In genomic region chr11:100959464-100959810, GRCm38 (mm10) we compare ENCODE assay signal across 8 mouse cellular contexts. TPM values are rescaled to one million over a fixed set of nuclear protein-coding genes. Genes with fewer than 3 reads are reported as not detected.
DNase-seq lines count a peak whose midpoint lies in the region; ATAC-seq and TF ChIP-seq lines count a peak whose summit lies in the region.

No protein-coding gene starts in this region.

- peak; percentile 87 for TF ChIP-seq CTCF in layer of hippocampus, adult 2 months (conservative IDR thresholded peaks at IDR 0.05)
- peak; percentile 74 for TF ChIP-seq CTCF in forebrain, postnatal 0 days (IDR thresholded peaks at IDR 0.05; ENCODE audit: low read depth)

- peak; percentile 23; the same call in 1 of the 2 replicates for ATAC-seq in forebrain, postnatal 0 days
- ATAC-seq in hindbrain, embryonic 16.5 days, result no peak; the same call in 1 of the 2 replicates
- no peak for ATAC-seq in limb, embryonic 13.5 days (ENCODE audit: low FRiP score, low read depth)
- ATAC-seq in midbrain, embryonic 13.5 days, result peak; percentile 8; the same call in 1 of the 2 replicates
- no peak for ATAC-seq in stomach, embryonic 16.5 days (ENCODE audit: insufficient read depth, low FRiP score)

- no peak overlapping the region for H3K27ac ChIP-seq in layer of hippocampus, adult 2 months
- H3K27ac ChIP-seq in forebrain, postnatal 0 days (ENCODE audit: low read depth, low read length), result no peak overlapping the region
- H3K27ac ChIP-seq in hindbrain, embryonic 16.5 days (ENCODE audit: low read depth, low read length), result no peak overlapping the region
- H3K27ac ChIP-seq in limb, embryonic 13.5 days, result no peak overlapping the region
- H3K27ac ChIP-seq in midbrain, embryonic 13.5 days, result no peak overlapping the region
- peak overlapping the region; percentile 87 for H3K27ac ChIP-seq in stomach, embryonic 16.5 days (ENCODE audit: low read length)

- H3K4me2 ChIP-seq in forebrain, postnatal 0 days (ENCODE audit: low read depth), result peak overlapping the region; percentile 47
- peak overlapping the region; percentile 59 for H3K4me2 ChIP-seq in hindbrain, embryonic 16.5 days (ENCODE audit: low read length)
- peak overlapping the region; percentile 58 for H3K4me2 ChIP-seq in limb, embryonic 13.5 days (replicated peaks)
- peak overlapping the region; percentile 45 for H3K4me2 ChIP-seq in midbrain, embryonic 13.5 days (replicated peaks)
- H3K4me2 ChIP-seq in stomach, embryonic 16.5 days (ENCODE audit: low read depth, low read length), result peak overlapping the region; percentile 45; the same call in 1 of the 2 replicates

- H3K36me3 ChIP-seq in forebrain, postnatal 0 days (ENCODE audit: insufficient read depth), result no peaks in the 10 kb centered on the region
- no peaks in the 10 kb centered on the region for H3K36me3 ChIP-seq in hindbrain, embryonic 16.5 days (ENCODE audit: control insufficient read depth, insufficient read depth, low read length)
- H3K36me3 ChIP-seq in limb, embryonic 13.5 days, result peaks cover 19% of the 10 kb centered on the region
- H3K36me3 ChIP-seq in midbrain, embryonic 13.5 days, result no peaks in the 10 kb centered on the region
- peaks cover 16% of the 10 kb centered on the region; the same call in 1 of the 2 replicates for H3K36me3 ChIP-seq in stomach, embryonic 16.5 days (ENCODE audit: control insufficient read depth, insufficient read depth, low read length)

- no peak overlapping the region for H3K9ac ChIP-seq in forebrain, postnatal 0 days
- no peak overlapping the region for H3K9ac ChIP-seq in hindbrain, embryonic 16.5 days (ENCODE audit: low read depth, low read length)
- H3K9ac ChIP-seq in limb, embryonic 13.5 days, result peak overlapping the region; percentile 48; the same call in 1 of the 2 replicates
- no peak overlapping the region for H3K9ac ChIP-seq in midbrain, embryonic 13.5 days (replicated peaks)
- H3K9ac ChIP-seq in stomach, embryonic 16.5 days (ENCODE audit: low read length), result peak overlapping the region; percentile 50

- H3K9me3 ChIP-seq in forebrain, postnatal 0 days (ENCODE audit: low read length), result no peaks in the 10 kb centered on the region
- no peaks in the 10 kb centered on the region for H3K9me3 ChIP-seq in hindbrain, embryonic 16.5 days (ENCODE audit: control insufficient read depth, low read length)
- no peaks in the 10 kb centered on the region for H3K9me3 ChIP-seq in limb, embryonic 13.5 days
- no peaks in the 10 kb centered on the region for H3K9me3 ChIP-seq in midbrain, embryonic 13.5 days
- H3K9me3 ChIP-seq in stomach, embryonic 16.5 days (replicated peaks; ENCODE audit: control insufficient read depth, low read length), result no peaks in the 10 kb centered on the region

- WGBS in forebrain, postnatal 0 days, result 5% methylated on average over 14 of the region's 14 CpGs
- 2% methylated on average over 14 of the region's 14 CpGs for WGBS in hindbrain, embryonic 16.5 days
- 2% methylated on average over 14 of the region's 14 CpGs for WGBS in limb, embryonic 13.5 days
- 4% methylated on average over 14 of the region's 14 CpGs for WGBS in midbrain, embryonic 13.5 days
- WGBS in stomach, embryonic 16.5 days, result 7% methylated on average over 14 of the region's 14 CpGs

- peak in 1 of 2 experiments; percentile 62 for DNase-seq in layer of hippocampus, adult 2 months (ENCODE audit: low spot score in 2 of 2)
- DNase-seq in layer of hippocampus, adult 8-10 months (ENCODE audit: low spot score in 2 of 2), result no peak
- DNase-seq in c-Kit-negative CD71-positive TER-119-positive erythroid progenitor cells, embryonic 14.5 days (ENCODE audit: low read depth, low spot score), result peak; percentile 45
- DNase-seq in forebrain, postnatal 0 days, result peak; percentile 83

- 0 out of 2 replicates have a peak, but pooled peaks cover 3% of the 10 kb centered on the region for H3K4me1 ChIP-seq in forebrain, postnatal 0 days (ENCODE audit: insufficient read depth)
- H3K4me1 ChIP-seq in hindbrain, embryonic 16.5 days (ENCODE audit: control insufficient read depth, insufficient read depth, low read depth, low read length), result peaks cover 10% of the 10 kb centered on the region
- peaks cover 43% of the 10 kb centered on the region for H3K4me1 ChIP-seq in limb, embryonic 13.5 days
- peaks cover 11% of the 10 kb centered on the region for H3K4me1 ChIP-seq in midbrain, embryonic 13.5 days (replicated peaks)
- H3K4me1 ChIP-seq in stomach, embryonic 16.5 days (ENCODE audit: control insufficient read depth, insufficient read depth, low read length), result peaks cover 54% of the 10 kb centered on the region

- peaks cover 19% of the 10 kb centered on the region for H3K27me3 ChIP-seq in forebrain, postnatal 0 days (ENCODE audit: insufficient read depth, low read length)
- H3K27me3 ChIP-seq in hindbrain, embryonic 16.5 days (replicated peaks; ENCODE audit: control insufficient read depth, insufficient read depth, low read length), result peaks cover 13% of the 10 kb centered on the region
- peaks cover 45% of the 10 kb centered on the region for H3K27me3 ChIP-seq in limb, embryonic 13.5 days
- H3K27me3 ChIP-seq in midbrain, embryonic 13.5 days, result peaks cover 31% of the 10 kb centered on the region
- H3K27me3 ChIP-seq in stomach, embryonic 16.5 days (ENCODE audit: control insufficient read depth, insufficient read depth, low read length), result peaks cover 6% of the 10 kb centered on the region; the same call in 1 of the 2 replicates

- no peak overlapping the region; the same call in 1 of the 2 replicates for H3K4me3 ChIP-seq in layer of hippocampus, adult 2 months
- H3K4me3 ChIP-seq in forebrain, postnatal 0 days (ENCODE audit: low read depth, low read length), result peak overlapping the region; percentile 32
- H3K4me3 ChIP-seq in hindbrain, embryonic 16.5 days (ENCODE audit: low read length), result peak overlapping the region; percentile 37
- H3K4me3 ChIP-seq in limb, embryonic 13.5 days, result peak overlapping the region; percentile 35
- peak overlapping the region; percentile 27 for H3K4me3 ChIP-seq in midbrain, embryonic 13.5 days (replicated peaks)
- peak overlapping the region; percentile 25 for H3K4me3 ChIP-seq in stomach, embryonic 16.5 days (replicated peaks; ENCODE audit: low read length)

RNA-seq across cellular contexts. Expression of gene Cavin1, which starts 11.2 kb away (rescaled TPM):
- total RNA-seq in layer of hippocampus, adult 2 months (2021), result 10 to 100 TPM; 14.3 to 16.3 TPM
- total RNA-seq in layer of hippocampus, adult 8-10 months (2022), result 10 to 100 TPM; 15.4 to 22.1 (median 18.9) TPM
- total RNA-seq in forebrain, postnatal 0 days (2014; rRNA removed), result 14.8 and 22.7 TPM in 2 replicates
- polyA plus RNA-seq in forebrain, postnatal 0 days (2015; fragmentation: Nextera tagmentation; extraction: Ambion mirVana), result 36.7 and 38.3 TPM in 2 replicates
- 47.0 and 61.8 TPM in 2 replicates for polyA plus RNA-seq in hindbrain, embryonic 16.5 days (2015; fragmentation: Nextera tagmentation; extraction: Ambion mirVana)
- 136 and 142 TPM in 2 replicates for polyA plus RNA-seq in limb, embryonic 13.5 days (2015; fragmentation: Nextera tagmentation; extraction: Ambion mirVana)
- 28.3 and 30.4 TPM in 2 replicates for polyA plus RNA-seq in midbrain, embryonic 13.5 days (2015; fragmentation: Nextera tagmentation; extraction: Ambion mirVana)
- polyA plus RNA-seq in stomach, embryonic 16.5 days (2015; fragmentation: Nextera tagmentation; extraction: Ambion mirVana), result 381 and 403 TPM in 2 replicates

RNA-seq across cellular contexts. Expression of gene Stat3, which starts 20.1 kb away (rescaled TPM):
- total RNA-seq in layer of hippocampus, adult 2 months (2021), result 10 to 100 TPM; 39.5 to 42.3 TPM
- 10 to 100 TPM; 42.9 to 75.3 (median 52.9) TPM for total RNA-seq in layer of hippocampus, adult 8-10 months (2022)
- total RNA-seq in forebrain, postnatal 0 days (2014; rRNA removed), result 29.4 and 42.5 TPM in 2 replicates
- 20.5 and 31.2 TPM in 2 replicates for polyA plus RNA-seq in forebrain, postnatal 0 days (2015; fragmentation: Nextera tagmentation; extraction: Ambion mirVana)
- 49.2 and 49.5 TPM in 2 replicates for polyA plus RNA-seq in hindbrain, embryonic 16.5 days (2015; fragmentation: Nextera tagmentation; extraction: Ambion mirVana)
- 42.4 and 50.3 TPM in 2 replicates for polyA plus RNA-seq in limb, embryonic 13.5 days (2015; fragmentation: Nextera tagmentation; extraction: Ambion mirVana)
- polyA plus RNA-seq in midbrain, embryonic 13.5 days (2015; fragmentation: Nextera tagmentation; extraction: Ambion mirVana), result 28.7 and 34.3 TPM in 2 replicates
- 47.2 and 56.1 TPM in 2 replicates for polyA plus RNA-seq in stomach, embryonic 16.5 days (2015; fragmentation: Nextera tagmentation; extraction: Ambion mirVana)

RNA-seq across cellular contexts. Expression of gene Atp6v0a1, which starts 49.8 kb away (rescaled TPM):
- 100 to 1,000 TPM; 457 to 476 TPM for total RNA-seq in layer of hippocampus, adult 2 months (2021)
- total RNA-seq in layer of hippocampus, adult 8-10 months (2022), result 100 to 1,000 TPM; 402 to 498 (median 457) TPM
- 132 and 179 TPM in 2 replicates for total RNA-seq in forebrain, postnatal 0 days (2014; rRNA removed)
- 121 and 162 TPM in 2 replicates for polyA plus RNA-seq in forebrain, postnatal 0 days (2015; fragmentation: Nextera tagmentation; extraction: Ambion mirVana)
- polyA plus RNA-seq in hindbrain, embryonic 16.5 days (2015; fragmentation: Nextera tagmentation; extraction: Ambion mirVana), result 175 and 179 TPM in 2 replicates
- 34.0 and 34.4 TPM in 2 replicates for polyA plus RNA-seq in limb, embryonic 13.5 days (2015; fragmentation: Nextera tagmentation; extraction: Ambion mirVana)
- 87.6 and 90.8 TPM in 2 replicates for polyA plus RNA-seq in midbrain, embryonic 13.5 days (2015; fragmentation: Nextera tagmentation; extraction: Ambion mirVana)
- polyA plus RNA-seq in stomach, embryonic 16.5 days (2015; fragmentation: Nextera tagmentation; extraction: Ambion mirVana), result 47.8 and 50.5 TPM in 2 replicates

Comparison
In these comparisons a context has a peak if more than half of its experiments do, and no peak if none do; other contexts are left out.
1. DNase-seq: peak in c-Kit-negative CD71-positive TER-119-positive erythroid progenitor cells, embryonic 14.5 days (single experiment) and forebrain, postnatal 0 days (single experiment); none in layer of hippocampus, adult 8-10 months (0 of 2).
2. ATAC-seq: peak in forebrain, postnatal 0 days (single experiment) and midbrain, embryonic 13.5 days (single experiment); none in hindbrain, embryonic 16.5 days (single experiment), limb, embryonic 13.5 days (single experiment) and stomach, embryonic 16.5 days (single experiment).
3. H3K9ac ChIP-seq: peak in limb, embryonic 13.5 days (single experiment) and stomach, embryonic 16.5 days (single experiment); none in forebrain, postnatal 0 days (single experiment), hindbrain, embryonic 16.5 days (single experiment) and midbrain, embryonic 13.5 days (single experiment).
4. Peak in every context shown above with its lines, with median percentiles within 50 percentile points of each other: H3K4me2 ChIP-seq.